Mouse (Mus musculus): ENCODE data around the gene Ubxn1. TPM values are rescaled to one million over a fixed set of nuclear protein-coding genes. Genes with fewer than 3 reads are reported as not detected.
A peak's percentile ranks its signal among the peaks of the same experiment; 100 is the strongest.

Ubxn1 gene
- polyA plus RNA-seq, 1 experiment from 2014 or later: 147 TPM

- peak within 1 kb of the TSS; percentile 77 for H3K9ac ChIP-seq (replicated peaks)
- H3K27me3 ChIP-seq (ENCODE audit: insufficient read depth, low read length): no peaks in the 10 kb centered on the region
- WGBS (ENCODE audit: insufficient replicate concordance): 1% methylated on average over 38 of the region's 38 CpGs
- H3K4me1 ChIP-seq (ENCODE audit: insufficient read depth): peaks cover 32% of the 10 kb centered on the region
- TF ChIP-seq CTCF (IDR thresholded peaks at IDR 0.05; ENCODE audit: low read depth): peak; percentile 70
- TF ChIP-seq EP300 (IDR thresholded peaks at IDR 0.05; ENCODE audit: low read depth): no peak; the same call in 1 of the 2 replicates
- H3K4me2 ChIP-seq (ENCODE audit: low read depth, low read length): peak within 1 kb of the TSS; percentile 97
- peaks cover 29% of the 10 kb centered on the region for H3K36me3 ChIP-seq (replicated peaks; ENCODE audit: insufficient read depth, low read length)
- ATAC-seq: peak; percentile 84
- H3K9me3 ChIP-seq (ENCODE audit: low read length): no peaks in the 10 kb centered on the region
- H3K27ac ChIP-seq (ENCODE audit: low read depth): peak within 1 kb of the TSS; percentile 91
- DNase-seq: peak; percentile 86
- H3K4me3 ChIP-seq (ENCODE audit: low read depth, low read length): peak within 1 kb of the TSS; percentile 63
Observed at GRCm38 (mm10) chr19:8837251-8837791, 34.0 kb upstream of the Ubxn1 start, which contains the start of gene Bscl2. Gene Bscl2 (plus strand): TSS chr19:8837467.

GRCm38 (mm10) chr19:8838041-8838730 is 33.1 kb upstream of the Ubxn1 start:
- H3K4me2 ChIP-seq (ENCODE audit: low read depth, low read length): peak overlapping the region; percentile 97
- TF ChIP-seq CTCF (IDR thresholded peaks at IDR 0.05; ENCODE audit: low read depth) (no peak), EP300 (IDR thresholded peaks at IDR 0.05; ENCODE audit: low read depth) (no peak)
- H3K27me3 ChIP-seq (ENCODE audit: insufficient read depth, low read length): no peaks in the 10 kb centered on the region
- H3K27ac ChIP-seq (ENCODE audit: low read depth): peak overlapping the region; percentile 91
- ATAC-seq (peak; percentile 9; the same call in 1 of the 2 replicates), DNase-seq (peak; percentile 55)
- H3K4me1 ChIP-seq (ENCODE audit: insufficient read depth): peaks cover 32% of the 10 kb centered on the region
- 25% methylated on average over 15 of the region's 15 CpGs for WGBS (ENCODE audit: insufficient replicate concordance)
- peak overlapping the region; percentile 77 for H3K9ac ChIP-seq (replicated peaks)
- no peaks in the 10 kb centered on the region for H3K9me3 ChIP-seq (ENCODE audit: low read length)
- H3K4me3 ChIP-seq (ENCODE audit: low read depth, low read length): peak overlapping the region; percentile 63
- H3K36me3 ChIP-seq (replicated peaks; ENCODE audit: insufficient read depth, low read length): peaks cover 24% of the 10 kb centered on the region

- DNase-seq (no peak), ATAC-seq (no peak)
- Histone ChIP-seq H3K4me1 (ENCODE audit: insufficient read depth) (peaks cover 32% of the 10 kb centered on the region), H3K4me2 (ENCODE audit: low read depth, low read length) (peak within 1 kb of the TSS; percentile 97), H3K9me3 (ENCODE audit: low read length) (no peaks in the 10 kb centered on the region), H3K27ac (ENCODE audit: low read depth) (peak within 1 kb of the TSS; percentile 91), H3K27me3 (ENCODE audit: insufficient read depth, low read length) (no peaks in the 10 kb centered on the region), H3K4me3 (ENCODE audit: low read depth, low read length) (peak within 1 kb of the TSS; percentile 63), H3K36me3 (replicated peaks; ENCODE audit: insufficient read depth, low read length) (peaks cover 14% of the 10 kb centered on the region), H3K9ac (replicated peaks) (peak within 1 kb of the TSS; percentile 77)
- 78% methylated on average over 11 of the region's 11 CpGs for WGBS (ENCODE audit: insufficient replicate concordance)
- TF ChIP-seq EP300 (IDR thresholded peaks at IDR 0.05; ENCODE audit: low read depth): no peak
- no peak for TF ChIP-seq CTCF (IDR thresholded peaks at IDR 0.05; ENCODE audit: low read depth)
Observed at GRCm38 (mm10) chr19:8839103-8839907, 32.0 kb upstream of the Ubxn1 start, which contains the start of gene Gng3. Gene Gng3 (minus strand): TSS chr19:8839194.

GRCm38 (mm10) chr19:8839908-8840791 is 31.1 kb upstream of the Ubxn1 start:
- H3K4me2 ChIP-seq (ENCODE audit: low read depth, low read length): peak overlapping the region; percentile 93
- peaks cover 7% of the 10 kb centered on the region; the same call in 1 of the 2 replicates for H3K36me3 ChIP-seq (replicated peaks; ENCODE audit: insufficient read depth, low read length)
- TF ChIP-seq EP300 (IDR thresholded peaks at IDR 0.05; ENCODE audit: low read depth) (no peak), CTCF (IDR thresholded peaks at IDR 0.05; ENCODE audit: low read depth) (0 out of 2 replicates have a peak, but pooled peaks have one; percentile 3)
- peak overlapping the region; percentile 82 for H3K9ac ChIP-seq (replicated peaks)
- peak overlapping the region; percentile 71 for H3K27ac ChIP-seq (ENCODE audit: low read depth)
- DNase-seq (peak; percentile 85), ATAC-seq (peak; percentile 68)
- peaks cover 32% of the 10 kb centered on the region for H3K4me1 ChIP-seq (ENCODE audit: insufficient read depth)
- 27% methylated on average over 29 of the region's 29 CpGs for WGBS (ENCODE audit: insufficient replicate concordance)
- H3K9me3 ChIP-seq (ENCODE audit: low read length): no peaks in the 10 kb centered on the region
- peak overlapping the region; percentile 69 for H3K4me3 ChIP-seq (ENCODE audit: low read depth, low read length)
- no peaks in the 10 kb centered on the region for H3K27me3 ChIP-seq (ENCODE audit: insufficient read depth, low read length)

GRCm38 (mm10) chr19:8841012-8841411 is 30.3 kb upstream of the Ubxn1 start:
- Histone ChIP-seq H3K9ac (replicated peaks) (peak overlapping the region; percentile 82), H3K4me3 (ENCODE audit: low read depth, low read length) (peak overlapping the region; percentile 69), H3K9me3 (ENCODE audit: low read length) (no peaks in the 10 kb centered on the region), H3K27me3 (ENCODE audit: insufficient read depth, low read length) (no peaks in the 10 kb centered on the region), H3K4me1 (ENCODE audit: insufficient read depth) (peaks cover 32% of the 10 kb centered on the region), H3K36me3 (replicated peaks; ENCODE audit: insufficient read depth, low read length) (peaks cover 5% of the 10 kb centered on the region), H3K4me2 (ENCODE audit: low read depth, low read length) (peak overlapping the region; percentile 93), H3K27ac (ENCODE audit: low read depth) (peak overlapping the region; percentile 71; the same call in 1 of the 2 replicates)
- ATAC-seq: no peak
- no peak for TF ChIP-seq CTCF (IDR thresholded peaks at IDR 0.05; ENCODE audit: low read depth)
- TF ChIP-seq EP300 (IDR thresholded peaks at IDR 0.05; ENCODE audit: low read depth): no peak
- no peak for DNase-seq
- 83% methylated on average over 7 of the region's 7 CpGs for WGBS (ENCODE audit: insufficient replicate concordance)

All from liver, postnatal 0 days (tissue).